16 mouse cellular contexts compared by ENCODE assay signal in genomic region chr9:70875490-70875889, GRCm38 (mm10).
DNase-seq lines count a peak whose midpoint lies in the region; ATAC-seq and TF ChIP-seq lines count a peak whose summit lies in the region.
"Had no signal": no experiment of that assay in that cellular context is flagged by ENCODE, and none has a peak within 500 bp of the region (broad histone marks: within the 10 kb centered on the region; RNA-seq: fewer than 3 reads in every experiment).

No protein-coding gene starts in this region.

- no peak for TF ChIP-seq POLR2A in cerebellum, adult 2 months (IDR thresholded peaks at IDR 0.05; ENCODE audit: borderline replicate concordance, insufficient read depth, low read length)

- WGBS in kidney, embryonic 15.5 days = 37% methylated on average over 4 of the region's 4 CpGs
- 8% methylated on average over 4 of the region's 4 CpGs for WGBS in cerebellum, adult 2 months

- H3K4me2 ChIP-seq in kidney, embryonic 15.5 days = no peak overlapping the region
- H3K4me2 ChIP-seq: hindbrain, embryonic 12.5 days had no signal

- H3K36me3 ChIP-seq in kidney, embryonic 15.5 days = no peaks in the 10 kb centered on the region
- H3K36me3 ChIP-seq: heart, embryonic 10.5 days; hindbrain, embryonic 12.5 days had no signal

- no peak for TF ChIP-seq CTCF in cerebellum, adult 2 months (IDR thresholded peaks at IDR 0.05; ENCODE audit: borderline replicate concordance, insufficient read depth, low read depth, low read length)

- H3K4me3 ChIP-seq in kidney, embryonic 15.5 days (replicated peaks) = no peak overlapping the region
- H3K4me3 ChIP-seq in cerebellum, adult 2 months (replicated peaks; ENCODE audit: insufficient read depth, low read depth, low read length) = no peak overlapping the region
- H3K4me3 ChIP-seq: heart, embryonic 10.5 days; hindbrain, embryonic 12.5 days had no signal

- no peaks in the 10 kb centered on the region for H3K27me3 ChIP-seq in kidney, embryonic 15.5 days
- H3K27me3 ChIP-seq in cerebellum, adult 2 months (ENCODE audit: control insufficient read depth, insufficient read depth, low read length) = no peaks in the 10 kb centered on the region
- H3K27me3 ChIP-seq: hindbrain, embryonic 12.5 days had no signal

- H3K9me3 ChIP-seq in kidney, embryonic 15.5 days (replicated peaks) = no peaks in the 10 kb centered on the region
- H3K9me3 ChIP-seq: heart, embryonic 10.5 days; hindbrain, embryonic 12.5 days had no signal

- peaks cover 16% of the 10 kb centered on the region for H3K4me1 ChIP-seq in kidney, embryonic 15.5 days
- peaks cover 28% of the 10 kb centered on the region for H3K4me1 ChIP-seq in cerebellum, adult 2 months (ENCODE audit: control insufficient read depth, insufficient read depth, low read length)
- H3K4me1 ChIP-seq: hindbrain, embryonic 12.5 days had no signal

- no peak overlapping the region for H3K9ac ChIP-seq in kidney, embryonic 15.5 days
- H3K9ac ChIP-seq: hindbrain, embryonic 12.5 days; liver, postnatal 0 days had no signal

- H3K27ac ChIP-seq in kidney, embryonic 15.5 days = peak overlapping the region; percentile 88
- 0 out of 2 replicates have a peak overlapping the region, but pooled peaks have one; percentile 10 for H3K27ac ChIP-seq in cerebellum, adult 2 months (ENCODE audit: insufficient read depth, low read length)
- H3K27ac ChIP-seq: heart, embryonic 10.5 days; hindbrain, embryonic 12.5 days had no signal

- DNase-seq in kidney, postnatal 25 days = no peak
- DNase-seq in cerebellum, adult 11 months = peak; percentile 43
- peak; percentile 52 to 74 for DNase-seq in cerebellum, adult 2 months
- DNase-seq in cerebellum, postnatal 36 days = peak; percentile 38 to 50
- DNase-seq in adrenal gland, postnatal 25 days = no peak
- DNase-seq: heart, postnatal 10 days; kidney, adult 8-10 months; liver, postnatal 0 days; lung, postnatal 14 days; right cerebral cortex, postnatal 4 days had no signal

- peak; percentile 88 for ATAC-seq in kidney, embryonic 15.5 days (replicated peaks; ENCODE audit: low FRiP score)
- no peak for ATAC-seq in megakaryocyte, adult 5-6 weeks (ENCODE audit: poor library complexity, severe bottlenecking)
- ATAC-seq: forebrain, embryonic 16.5 days; liver, postnatal 0 days; midbrain, embryonic 16.5 days had no signal

Comparison
In these comparisons a context has a peak if more than half of its experiments do, and no peak if none do; other contexts are left out.
1. DNase-seq: peak in cerebellum, adult 11 months (single experiment), cerebellum, adult 2 months (2 of 2) and cerebellum, postnatal 36 days (2 of 2); none in kidney, postnatal 25 days (0 of 2) and adrenal gland, postnatal 25 days (single experiment).